Mouse (Mus musculus) spleen, adult 2 months (tissue): ENCODE data around the gene Rapgef3.

ENCODE experiments used
- CTCF ChIP-seq: fragments of 200-500 bp; IDR thresholded peaks from 2 replicates; pipeline ENCODE4 v1.5.1; 2011; ENCODE audit warnings: mild to moderate bottlenecking, inconsistent platforms; ENCODE audit not compliant: insufficient read depth, insufficient read length, insufficient replicate concordance; ENCODE audit errors: extremely low read depth
- POLR2A ChIP-seq: fragments of 200-500 bp; IDR thresholded peaks from 2 replicates; pipeline ENCODE4 v1.6.1; 2011; ENCODE audit warnings: low read depth, low read length, inconsistent platforms

DNA sequence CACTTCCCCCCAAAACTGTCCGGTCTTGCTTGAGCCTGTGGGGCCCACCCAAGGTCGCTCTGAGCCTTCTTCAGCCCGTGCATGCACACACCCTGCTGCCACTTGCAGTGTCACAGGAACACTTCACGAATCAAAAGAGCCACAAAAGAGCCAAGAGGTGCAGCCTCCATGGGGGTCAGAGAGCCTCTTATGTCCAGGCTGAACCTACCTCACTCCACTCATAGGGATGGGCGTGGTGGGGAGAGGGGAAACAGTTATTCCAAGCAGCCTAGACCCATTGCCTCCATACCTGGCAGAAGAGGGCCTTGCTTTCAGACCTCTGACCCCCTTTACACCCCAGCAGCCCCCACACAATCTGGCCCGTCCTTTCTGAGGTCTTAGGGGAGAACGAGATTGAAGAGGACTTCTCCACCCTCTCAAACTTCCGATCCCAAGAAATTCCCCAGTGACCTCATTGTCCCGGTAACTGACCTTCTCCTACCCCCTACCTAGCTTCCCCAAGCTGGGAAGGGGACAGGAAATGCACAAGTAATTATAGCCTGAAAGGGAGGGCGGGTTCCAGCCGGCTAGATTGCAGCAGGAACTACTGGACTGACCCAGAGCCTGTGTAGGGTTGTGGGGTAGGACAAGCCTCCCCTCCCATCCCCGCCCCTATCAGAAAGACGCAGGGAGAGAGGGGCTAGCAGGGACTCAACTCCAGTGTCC, 2.5 kb downstream of the Rapgef3 start:
- TF ChIP-seq POLR2A (no peak), CTCF (no peak)
